In the genomic region with DNA sequence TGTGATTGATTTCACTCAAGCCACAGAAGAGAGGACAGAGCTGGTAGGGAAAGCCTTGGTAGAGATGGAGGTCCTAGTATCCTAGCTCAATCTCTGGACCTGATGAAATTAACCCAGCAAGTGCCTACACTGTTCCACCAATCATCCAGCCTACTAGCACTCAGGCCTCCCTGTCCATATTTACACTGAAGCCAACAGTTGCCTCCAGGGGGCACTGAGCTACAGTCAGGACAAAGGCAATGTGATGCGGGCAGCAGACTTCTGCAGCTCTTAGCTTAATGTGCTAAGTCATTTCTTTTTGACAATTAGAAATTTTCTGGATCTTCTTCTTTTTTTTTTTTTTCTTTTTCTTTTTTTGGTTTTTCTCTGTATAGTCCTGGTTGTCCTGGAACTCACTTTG, we compare ENCODE assay signal across 11 mouse cellular contexts. TPM values are rescaled to one million over a fixed set of nuclear protein-coding genes. Genes with fewer than 3 reads are reported as not detected.
DNase-seq lines count a peak whose midpoint lies in the region; ATAC-seq and TF ChIP-seq lines count a peak whose summit lies in the region.
"Had no signal": no experiment of that assay in that cellular context is flagged by ENCODE, and none has a peak within 500 bp of the region (broad histone marks: within the 10 kb centered on the region; RNA-seq: fewer than 3 reads in every experiment).

No protein-coding gene starts in this region.

- no peak for ATAC-seq in intestine, postnatal 0 days
- no peak for ATAC-seq in intestine, embryonic 15.5 days
- no peak for ATAC-seq in liver, embryonic 14.5 days (ENCODE audit: insufficient read depth)
- ATAC-seq in forebrain, embryonic 16.5 days: no peak
- ATAC-seq: forebrain, embryonic 15.5 days had no signal

- no peaks in the 10 kb centered on the region for H3K9me3 ChIP-seq in intestine, postnatal 0 days (ENCODE audit: control insufficient read depth)
- H3K9me3 ChIP-seq in intestine, embryonic 15.5 days: no peaks in the 10 kb centered on the region
- no peaks in the 10 kb centered on the region for H3K9me3 ChIP-seq in ES-E14 (ENCODE audit: control insufficient read depth, insufficient read depth, low read depth, low read length)
- H3K9me3 ChIP-seq in liver, embryonic 14.5 days (ENCODE audit: control insufficient read depth, low read length): no peaks in the 10 kb centered on the region
- no peaks in the 10 kb centered on the region for H3K9me3 ChIP-seq in forebrain, embryonic 16.5 days (ENCODE audit: control insufficient read depth, low read length)
- H3K9me3 ChIP-seq: forebrain, embryonic 15.5 days; hindbrain, embryonic 13.5 days; limb, embryonic 15.5 days had no signal

- no peak overlapping the region for H3K9ac ChIP-seq in intestine, postnatal 0 days (ENCODE audit: low read depth, low read length)
- H3K9ac ChIP-seq in intestine, embryonic 15.5 days: no peak overlapping the region
- no peak overlapping the region for H3K9ac ChIP-seq in ES-E14 (ENCODE audit: insufficient read depth, low read depth, low read length, poor library complexity, severe bottlenecking)
- H3K9ac ChIP-seq in liver, embryonic 14.5 days (replicated peaks): no peak overlapping the region
- H3K9ac ChIP-seq in forebrain, embryonic 16.5 days (replicated peaks; ENCODE audit: low read depth, low read length): no peak overlapping the region
- H3K9ac ChIP-seq: forebrain, embryonic 15.5 days; hindbrain, embryonic 13.5 days; limb, embryonic 15.5 days had no signal

- no peak overlapping the region for H3K27ac ChIP-seq in intestine, postnatal 0 days (ENCODE audit: low read depth, low read length)
- H3K27ac ChIP-seq in intestine, embryonic 15.5 days: no peak overlapping the region
- no peak overlapping the region for H3K27ac ChIP-seq in ES-E14 (ENCODE audit: insufficient read depth, low read depth, low read length, poor library complexity, severe bottlenecking)
- no peak overlapping the region for H3K27ac ChIP-seq in liver, embryonic 14.5 days
- H3K27ac ChIP-seq in forebrain, embryonic 16.5 days (ENCODE audit: low read length): no peak overlapping the region
- H3K27ac ChIP-seq: forebrain, embryonic 15.5 days; hindbrain, embryonic 13.5 days; limb, embryonic 15.5 days had no signal

- H3K4me1 ChIP-seq in intestine, postnatal 0 days (replicated peaks; ENCODE audit: control insufficient read depth, insufficient read depth, low read length): no peaks in the 10 kb centered on the region
- H3K4me1 ChIP-seq in intestine, embryonic 15.5 days (replicated peaks): no peaks in the 10 kb centered on the region
- no peaks in the 10 kb centered on the region for H3K4me1 ChIP-seq in ES-E14 (ENCODE audit: control insufficient read depth in 2 of 2, insufficient read depth in 2 of 2, low read length in 2 of 2, poor library complexity in 1 of 2)
- H3K4me1 ChIP-seq in liver, embryonic 14.5 days (replicated peaks; ENCODE audit: control insufficient read depth in 2 of 2, insufficient read depth in 2 of 2, low read length in 1 of 2): no peaks in the 10 kb centered on the region
- no peaks in the 10 kb centered on the region for H3K4me1 ChIP-seq in forebrain, embryonic 16.5 days (replicated peaks; ENCODE audit: control insufficient read depth, insufficient read depth, low read length)
- H3K4me1 ChIP-seq: forebrain, embryonic 15.5 days; hindbrain, embryonic 13.5 days; limb, embryonic 15.5 days had no signal

- H3K36me3 ChIP-seq in intestine, postnatal 0 days (ENCODE audit: control insufficient read depth, insufficient read depth): peaks cover 47% of the 10 kb centered on the region
- peaks cover 34% of the 10 kb centered on the region for H3K36me3 ChIP-seq in intestine, embryonic 15.5 days
- H3K36me3 ChIP-seq in ES-E14 (ENCODE audit: control insufficient read depth, insufficient read depth, low read length, poor library complexity, severe bottlenecking): peaks cover 27% of the 10 kb centered on the region
- peaks cover 79% of the 10 kb centered on the region for H3K36me3 ChIP-seq in liver, embryonic 14.5 days (replicated peaks; ENCODE audit: control insufficient read depth, insufficient read depth, low read depth)
- peaks cover 36% of the 10 kb centered on the region for H3K36me3 ChIP-seq in forebrain, embryonic 16.5 days (ENCODE audit: control insufficient read depth, insufficient read depth)

- no peak overlapping the region for H3K4me3 ChIP-seq in intestine, postnatal 0 days (ENCODE audit: low read depth, low read length)
- H3K4me3 ChIP-seq in intestine, embryonic 15.5 days (replicated peaks): no peak overlapping the region
- H3K4me3 ChIP-seq in ES-E14 (ENCODE audit: insufficient read depth in 1 of 2, low read depth in 1 of 2, low read length in 2 of 2, poor library complexity in 1 of 2, severe bottlenecking in 1 of 2): no peak overlapping the region
- H3K4me3 ChIP-seq in liver, embryonic 14.5 days (ENCODE audit: insufficient read depth in 1 of 2, low read depth in 2 of 2, low read length in 2 of 2): no peak overlapping the region
- H3K4me3 ChIP-seq in forebrain, embryonic 16.5 days (replicated peaks; ENCODE audit: low read length): no peak overlapping the region
- H3K4me3 ChIP-seq: forebrain, embryonic 15.5 days; hindbrain, embryonic 13.5 days; limb, embryonic 15.5 days had no signal

- no peak for TF ChIP-seq EP300 in liver, embryonic 14.5 days (IDR thresholded peaks at IDR 0.05; ENCODE audit: low read depth)

- no peak overlapping the region for H3K4me2 ChIP-seq in intestine, postnatal 0 days (replicated peaks; ENCODE audit: low read depth)
- H3K4me2 ChIP-seq in intestine, embryonic 15.5 days (replicated peaks): no peak overlapping the region
- H3K4me2 ChIP-seq in liver, embryonic 14.5 days (ENCODE audit: low read depth): no peak overlapping the region
- no peak overlapping the region for H3K4me2 ChIP-seq in forebrain, embryonic 16.5 days (ENCODE audit: low read length)
- H3K4me2 ChIP-seq: forebrain, embryonic 15.5 days; hindbrain, embryonic 13.5 days; limb, embryonic 15.5 days had no signal

- in situ Hi-C loops in ES-E14 (cut with MboI; ENCODE audit: low sequenced_read_pairs in 2 of 2, unreplicated experiment in 2 of 2): loop anchor here in 1 of 2 experiments (10.0 kb wide), 1 partner anchor 97 kb away; the partner anchor contains the start of gene Gm6096

- 75% methylated on average over 1 of the region's 1 CpGs for WGBS in intestine, postnatal 0 days
- WGBS in intestine, embryonic 15.5 days: 92% methylated on average over 1 of the region's 1 CpGs
- WGBS in liver, embryonic 14.5 days (ENCODE audit: insufficient replicate concordance): 91% methylated on average over 1 of the region's 1 CpGs
- 84% methylated on average over 1 of the region's 1 CpGs for WGBS in forebrain, embryonic 16.5 days

- no peaks in the 10 kb centered on the region for H3K27me3 ChIP-seq in intestine, postnatal 0 days (replicated peaks; ENCODE audit: control insufficient read depth, insufficient read depth, low read length)
- no peaks in the 10 kb centered on the region for H3K27me3 ChIP-seq in intestine, embryonic 15.5 days (replicated peaks)
- no peaks in the 10 kb centered on the region for H3K27me3 ChIP-seq in liver, embryonic 14.5 days (ENCODE audit: control insufficient read depth, insufficient read depth, low read length)
- H3K27me3 ChIP-seq in forebrain, embryonic 16.5 days (replicated peaks; ENCODE audit: control insufficient read depth, insufficient read depth, low read length): no peaks in the 10 kb centered on the region
- H3K27me3 ChIP-seq: forebrain, embryonic 15.5 days; hindbrain, embryonic 13.5 days; limb, embryonic 15.5 days had no signal

- peak; percentile 61 for TF ChIP-seq CTCF in intestine, postnatal 0 days (IDR thresholded peaks at IDR 0.05; ENCODE audit: low read depth)
- TF ChIP-seq CTCF in liver, embryonic 14.5 days (IDR thresholded peaks at IDR 0.05; ENCODE audit: low read depth): peak; percentile 51

- DNase-seq in A20 (ENCODE audit: low read depth, low spot score) (peak; percentile 56), ES-E14 (ENCODE audit: low read depth, low spot score) (peak; percentile 22)
- DNase-seq in liver, embryonic 14.5 days (ENCODE audit: low read depth in 3 of 3, low spot score in 3 of 3): no peak
- DNase-seq in layer of hippocampus, postnatal 14 days (ENCODE audit: low spot score in 2 of 2): no peak
- no peak for DNase-seq in adrenal gland, adult 2 months

TF ChIP-seq in ES-E14, 5 proteins besides CTCF, POLR2A, EP300 and RAD21:
- TF ChIP-seq MAFK (IDR thresholded peaks at IDR 0.05; ENCODE audit: insufficient read depth, low read depth, low read length) (no peak), ZNF384 (IDR thresholded peaks at IDR 0.05; ENCODE audit: low read depth, low read length) (no peak), CHD2 (IDR thresholded peaks at IDR 0.05; ENCODE audit: low read depth, low read length) (no peak)

RNA-seq across cellular contexts. Expression of gene 4931406P16Rik, which starts 38.6 kb away (rescaled TPM):
- 18.6 and 21.2 TPM in 2 replicates for polyA plus RNA-seq in intestine, postnatal 0 days (2015; fragmentation: Nextera tagmentation; extraction: Ambion mirVana)
- 23.8 and 28.7 TPM in 2 replicates for polyA plus RNA-seq in intestine, embryonic 15.5 days (2015; fragmentation: Nextera tagmentation; extraction: Ambion mirVana)
- 29.0 and 33.6 TPM in 2 replicates for total RNA-seq in ES-E14 (2012; rRNA removed)
- 9.4 and 10.1 TPM in 2 replicates for polyA plus RNA-seq in liver, embryonic 14.5 days (2012; rRNA removed)
- polyA plus RNA-seq in liver, embryonic 14.5 days (2014; fragmentation: Nextera tagmentation; extraction: Ambion mirVana): 11.9 and 13.9 TPM in 2 replicates
- 10 to 100 TPM; 44.7 to 50.9 TPM for total RNA-seq in layer of hippocampus, postnatal 14 days (2021)
- total RNA-seq in adrenal gland, adult 2 months (2021): 10 to 100 TPM; 57.9 to 68.4 TPM
- polyA plus RNA-seq in adrenal gland, adult 2 months (2012; rRNA removed): 40.3 and 44.5 TPM in 2 replicates
- 28.2 and 31.5 TPM in 2 replicates for polyA plus RNA-seq in forebrain, embryonic 16.5 days (2015; fragmentation: Nextera tagmentation; extraction: Ambion mirVana)

RNA-seq across cellular contexts. Expression of gene Lsm14a, which starts 41.1 kb away (rescaled TPM):
- polyA plus RNA-seq in intestine, postnatal 0 days (2015; fragmentation: Nextera tagmentation; extraction: Ambion mirVana): 46.7 and 47.1 TPM in 2 replicates
- polyA plus RNA-seq in intestine, embryonic 15.5 days (2015; fragmentation: Nextera tagmentation; extraction: Ambion mirVana): 71.6 and 75.9 TPM in 2 replicates
- 69.3 and 72.7 TPM in 2 replicates for total RNA-seq in ES-E14 (2012; rRNA removed)
- polyA plus RNA-seq in liver, embryonic 14.5 days (2012; rRNA removed): 36.4 and 44.7 TPM in 2 replicates
- 25.4 and 27.7 TPM in 2 replicates for polyA plus RNA-seq in liver, embryonic 14.5 days (2014; fragmentation: Nextera tagmentation; extraction: Ambion mirVana)
- total RNA-seq in layer of hippocampus, postnatal 14 days (2021): 10 to 100 TPM; 71.2 to 77.8 TPM
- 100 to 1,000 TPM; 104 to 134 TPM for total RNA-seq in adrenal gland, adult 2 months (2021)
- polyA plus RNA-seq in adrenal gland, adult 2 months (2012; rRNA removed): 17.9 and 23.5 TPM in 2 replicates
- polyA plus RNA-seq in forebrain, embryonic 16.5 days (2015; fragmentation: Nextera tagmentation; extraction: Ambion mirVana): 71.0 and 76.3 TPM in 2 replicates

Comparison
In these comparisons a context has a peak if more than half of its experiments do, and no peak if none do; other contexts are left out.
1. DNase-seq: peak in A20 (single experiment) and ES-E14 (single experiment); none in liver, embryonic 14.5 days (0 of 3), layer of hippocampus, postnatal 14 days (0 of 2) and adrenal gland, adult 2 months (single experiment).